Mouse (Mus musculus): ENCODE data around the gene Metap1. TPM values are rescaled to one million over a fixed set of nuclear protein-coding genes. Genes with fewer than 3 reads are reported as not detected.

Metap1 gene
- total RNA-seq, 2 experiments from 2014 or later, result 41.9 to 44.4 TPM

- DNase-seq (ENCODE audit: extremely low spot score in 1 of 2, low spot score in 1 of 2), result no peak
These were observed 34.4 kb downstream of the Metap1 start for GRCm38 (mm10) chr3:138454711-138455435.

- no peak for DNase-seq (ENCODE audit: extremely low spot score in 1 of 2, low spot score in 1 of 2)
These were observed 35.1 kb downstream of the Metap1 start for GRCm38 (mm10) chr3:138454234-138454633.

- DNase-seq (ENCODE audit: extremely low spot score in 1 of 2, low spot score in 1 of 2), result no peak
These were observed 37.1 kb downstream of the Metap1 start for GRCm38 (mm10) chr3:138452169-138452568.

- DNase-seq (ENCODE audit: extremely low spot score in 1 of 2, low spot score in 1 of 2), result no peak
These were observed 41.0 kb downstream of the Metap1 start for GRCm38 (mm10) chr3:138448077-138448860.

- DNase-seq (ENCODE audit: extremely low spot score in 1 of 2, low spot score in 1 of 2), result no peak
These were observed 45.9 kb downstream of the Metap1 start for GRCm38 (mm10) chr3:138443465-138443771.

GRCm38 (mm10) chr3:138442612-138443464 is 46.5 kb downstream of the Metap1 start, which contains the start of gene Adh5:
Gene Adh5, plus strand, starts transcription at chr3:138443093.
- DNase-seq (ENCODE audit: extremely low spot score in 1 of 2, low spot score in 1 of 2), result peak; percentile 68 to 74

GRCm38 (mm10) chr3:138442203-138442602 is 47.1 kb downstream of the Metap1 start:
- no peak for DNase-seq (ENCODE audit: extremely low spot score in 1 of 2, low spot score in 1 of 2)

GRCm38 (mm10) chr3:138438716-138439115 is 50.6 kb downstream of the Metap1 start:
- DNase-seq (ENCODE audit: extremely low spot score in 1 of 2, low spot score in 1 of 2), result no peak

- DNase-seq (ENCODE audit: extremely low spot score in 1 of 2, low spot score in 1 of 2), result no peak
These were observed 57.5 kb downstream of the Metap1 start for GRCm38 (mm10) chr3:138431835-138432234.

GRCm38 (mm10) chr3:138430360-138430976 is 58.8 kb downstream of the Metap1 start:
- no peak for DNase-seq (ENCODE audit: extremely low spot score in 1 of 2, low spot score in 1 of 2)

GRCm38 (mm10) chr3:138424247-138424646 is 65.1 kb downstream of the Metap1 start:
- DNase-seq (ENCODE audit: extremely low spot score in 1 of 2, low spot score in 1 of 2), result no peak

GRCm38 (mm10) chr3:138423664-138424063 is 65.7 kb downstream of the Metap1 start:
- no peak for DNase-seq (ENCODE audit: extremely low spot score in 1 of 2, low spot score in 1 of 2)

GRCm38 (mm10) chr3:138420385-138420784 is 68.9 kb downstream of the Metap1 start:
- DNase-seq (ENCODE audit: extremely low spot score in 1 of 2, low spot score in 1 of 2), result no peak

GRCm38 (mm10) chr3:138419369-138419768 is 69.9 kb downstream of the Metap1 start:
- DNase-seq (ENCODE audit: extremely low spot score in 1 of 2, low spot score in 1 of 2), result no peak

- DNase-seq (ENCODE audit: extremely low spot score in 1 of 2, low spot score in 1 of 2), result no peak
These were observed 74.1 kb downstream of the Metap1 start, which contains the start of gene Adh4 for GRCm38 (mm10) chr3:138415121-138415690. Gene Adh4, plus strand, starts transcription at chr3:138415466.

GRCm38 (mm10) chr3:138410211-138410610 is 79.1 kb downstream of the Metap1 start:
- DNase-seq (ENCODE audit: extremely low spot score in 1 of 2, low spot score in 1 of 2), result no peak

GRCm38 (mm10) chr3:138409585-138409984 is 79.7 kb downstream of the Metap1 start:
- DNase-seq (ENCODE audit: extremely low spot score in 1 of 2, low spot score in 1 of 2), result no peak

All from layer of hippocampus, postnatal 25 days (tissue).